Mouse (Mus musculus) natural killer cell, adult 2 months (primary cell): ENCODE measurements around the gene Pdss2.

Experiments used
- DNase-seq, 2 experiments: peaks; one replicate each; pipeline ENCODE4 v3.0.0; 2022; ENCODE audit warnings: low spot score in 2 of 2

The Pdss2 gene

GRCm38 (mm10) chr10:43439492-43439941, 218.2 kb downstream of the Pdss2 start:
- DNase-seq = no peak

- DNase-seq = no peak
Measured at GRCm38 (mm10) chr10:43440050-43440449, 218.8 kb downstream of the Pdss2 start.

GRCm38 (mm10) chr10:43440981-43441740, 219.9 kb downstream of the Pdss2 start:
- DNase-seq = no peak

- no peak for DNase-seq
Measured at GRCm38 (mm10) chr10:43448656-43449055, 227.4 kb downstream of the Pdss2 start.

GRCm38 (mm10) chr10:43451848-43452662, 230.8 kb downstream of the Pdss2 start:
- DNase-seq = peak; percentile 23 to 43

- no peak for DNase-seq
Measured at GRCm38 (mm10) chr10:43452663-43452996, 231.3 kb downstream of the Pdss2 start.

- DNase-seq = no peak
Measured at GRCm38 (mm10) chr10:43454219-43454618, 232.9 kb downstream of the Pdss2 start.

GRCm38 (mm10) chr10:43454671-43455070, 233.4 kb downstream of the Pdss2 start:
- DNase-seq = no peak

GRCm38 (mm10) chr10:43462821-43463220, 241.5 kb downstream of the Pdss2 start:
- no peak for DNase-seq

GRCm38 (mm10) chr10:43463227-43463626, 241.9 kb downstream of the Pdss2 start:
- no peak for DNase-seq

- no peak for DNase-seq
Measured at GRCm38 (mm10) chr10:43466223-43466622, 244.9 kb downstream of the Pdss2 start.

GRCm38 (mm10) chr10:43467659-43468058, 246.4 kb downstream of the Pdss2 start:
- DNase-seq = no peak

GRCm38 (mm10) chr10:43468293-43468692, 247.0 kb downstream of the Pdss2 start:
- DNase-seq = no peak

GRCm38 (mm10) chr10:43475376-43475775, 254.1 kb downstream of the Pdss2 start:
- peak in 1 of 2 experiments; percentile 54 for DNase-seq

GRCm38 (mm10) chr10:43477459-43477858, 256.2 kb downstream of the Pdss2 start:
- no peak for DNase-seq

GRCm38 (mm10) chr10:43477865-43478681, 256.8 kb downstream of the Pdss2 start:
- peak in 1 of 2 experiments; percentile 1 for DNase-seq

- peak; percentile 41 to 58 for DNase-seq
Measured at GRCm38 (mm10) chr10:43478751-43479435, 257.6 kb downstream of the Pdss2 start, which contains the start of gene Bend3. TSS of gene Bend3 (plus strand) at chr10:43478831.

- DNase-seq = peak; percentile 79 to 88
Measured at GRCm38 (mm10) chr10:43479436-43480157, 258.3 kb downstream of the Pdss2 start.

- no peak for DNase-seq
Measured at GRCm38 (mm10) chr10:43480227-43480849, 259.1 kb downstream of the Pdss2 start.

- DNase-seq = no peak
Measured at GRCm38 (mm10) chr10:43481179-43481578, 259.9 kb downstream of the Pdss2 start.
